Comparison of ENCODE assay signal across 12 mouse cellular contexts in genomic region chr5:106561499-106561822, GRCm38 (mm10). TPM values are rescaled to one million over a fixed set of nuclear protein-coding genes. Genes with fewer than 3 reads are reported as not detected.
DNase-seq lines count a peak whose midpoint lies in the region; ATAC-seq and TF ChIP-seq lines count a peak whose summit lies in the region.
"Had no signal": no experiment of that assay in that cellular context is flagged by ENCODE, and none has a peak within 500 bp of the region (broad histone marks: within the 10 kb centered on the region; RNA-seq: fewer than 3 reads in every experiment).

No protein-coding gene starts in this region.

- intact Hi-C loops in heart, postnatal 25 days (cut with DNase I) = no loop called here

- TF ChIP-seq EP300 in liver, postnatal 0 days (IDR thresholded peaks at IDR 0.05; ENCODE audit: low read depth) = no peak

- peak overlapping the region; percentile 37 to 41 for H3K4me3 ChIP-seq in heart, embryonic 14.5 days (ENCODE audit: control insufficient read depth in 1 of 2, insufficient read depth in 1 of 2, low read depth in 1 of 2, low read length in 2 of 2)
- peak overlapping the region; percentile 17; the same call in 1 of the 2 replicates for H3K4me3 ChIP-seq in brown adipose tissue, adult 24 weeks (ENCODE audit: insufficient read depth, low read depth, low read length)
- peak overlapping the region; percentile 49 for H3K4me3 ChIP-seq in hindbrain, embryonic 10.5 days
- H3K4me3 ChIP-seq in liver, postnatal 0 days (ENCODE audit: low read depth, low read length) = 0 out of 2 replicates have a peak overlapping the region, but pooled peaks have one; percentile 31

- peak overlapping the region; percentile 70 for H3K4me2 ChIP-seq in heart, embryonic 14.5 days (ENCODE audit: low read length)
- peak overlapping the region; percentile 47 for H3K4me2 ChIP-seq in liver, postnatal 0 days (ENCODE audit: low read depth, low read length)

- ATAC-seq in heart, embryonic 14.5 days (ENCODE audit: insufficient number of reproducible peaks, insufficient read depth, low FRiP score, low read depth) = no peak
- ATAC-seq in liver, postnatal 0 days = no peak

- H3K36me3 ChIP-seq in heart, embryonic 14.5 days (ENCODE audit: control insufficient read depth, insufficient read depth, low read length) = no peaks in the 10 kb centered on the region
- H3K36me3 ChIP-seq in hindbrain, embryonic 10.5 days = no peaks in the 10 kb centered on the region
- H3K36me3 ChIP-seq in liver, postnatal 0 days (replicated peaks; ENCODE audit: insufficient read depth, low read length) = no peaks in the 10 kb centered on the region

- no peaks in the 10 kb centered on the region for H3K9me3 ChIP-seq in heart, embryonic 14.5 days (ENCODE audit: control insufficient read depth, low read length)
- H3K9me3 ChIP-seq in hindbrain, embryonic 10.5 days = no peaks in the 10 kb centered on the region
- no peaks in the 10 kb centered on the region for H3K9me3 ChIP-seq in liver, postnatal 0 days (ENCODE audit: low read length)

- WGBS in heart, embryonic 14.5 days = 13% methylated on average over 8 of the region's 8 CpGs
- WGBS in hindbrain, embryonic 10.5 days = 12% methylated on average over 8 of the region's 8 CpGs
- WGBS in liver, postnatal 0 days (ENCODE audit: insufficient replicate concordance) = 12% methylated on average over 8 of the region's 8 CpGs

- DNase-seq in heart, postnatal 25 days (ENCODE audit: low spot score) = no peak
- DNase-seq in hindbrain, embryonic 10.5 days (ENCODE audit: low spot score) = peak; percentile 25
- no peak for DNase-seq in liver, postnatal 0 days
- no peak for DNase-seq in adrenal gland, adult 18-20 months (ENCODE audit: low spot score in 2 of 2)
- DNase-seq in spleen, postnatal 10 days (ENCODE audit: low spot score in 2 of 2) = no peak
- DNase-seq in frontal cortex, postnatal 14 days (ENCODE audit: low spot score in 2 of 2) = no peak
- DNase-seq: gastrocnemius, postnatal 10 days had no signal

- no peak overlapping the region for H3K27ac ChIP-seq in heart, embryonic 14.5 days (replicated peaks in 1 of 2; ENCODE audit: control insufficient read depth in 1 of 2, insufficient read depth in 1 of 2, low read depth in 2 of 2, low read length in 2 of 2)
- no peak overlapping the region for H3K27ac ChIP-seq in brown adipose tissue, adult 24 weeks (replicated peaks; ENCODE audit: low read depth, low read length)
- H3K27ac ChIP-seq in hindbrain, embryonic 10.5 days = peak overlapping the region; percentile 59; the same call in 1 of the 2 replicates
- H3K27ac ChIP-seq in liver, postnatal 0 days (ENCODE audit: low read depth) = no peak overlapping the region
- H3K27ac ChIP-seq: liver, embryonic 14.5 days had no signal

- peaks cover 3 to 7% of the 10 kb centered on the region in 2 experiments; a peak in 3 of 4 replicates for H3K4me1 ChIP-seq in heart, embryonic 14.5 days (ENCODE audit: control insufficient read depth in 2 of 2, insufficient read depth in 2 of 2, low read length in 2 of 2)
- peaks cover 3% of the 10 kb centered on the region; the same call in 1 of the 2 replicates for H3K4me1 ChIP-seq in brown adipose tissue, adult 24 weeks (ENCODE audit: control insufficient read depth, insufficient read depth, insufficient read length, low read length)
- peaks cover 35% of the 10 kb centered on the region for H3K4me1 ChIP-seq in hindbrain, embryonic 10.5 days (replicated peaks)
- H3K4me1 ChIP-seq in liver, postnatal 0 days (ENCODE audit: insufficient read depth) = no peaks in the 10 kb centered on the region

- H3K9ac ChIP-seq in heart, embryonic 14.5 days (ENCODE audit: low read length) = peak overlapping the region; percentile 38; the same call in 1 of the 2 replicates
- H3K9ac ChIP-seq in liver, postnatal 0 days (replicated peaks) = no peak overlapping the region
- H3K9ac ChIP-seq: liver, embryonic 14.5 days had no signal

- peaks cover 77% of the 10 kb centered on the region for H3K27me3 ChIP-seq in heart, embryonic 14.5 days (ENCODE audit: control insufficient read depth, insufficient read depth, low read length)
- H3K27me3 ChIP-seq in hindbrain, embryonic 10.5 days (ENCODE audit: insufficient read depth, poor library complexity, severe bottlenecking) = peaks cover 100% of the 10 kb centered on the region
- H3K27me3 ChIP-seq in liver, postnatal 0 days (ENCODE audit: insufficient read depth, low read length) = peaks cover 60% of the 10 kb centered on the region
- H3K27me3 ChIP-seq: CH12.LX had no signal

- TF ChIP-seq CTCF in liver, postnatal 0 days (IDR thresholded peaks at IDR 0.05; ENCODE audit: low read depth) = no peak

RNA-seq across cellular contexts. Expression of gene Gm17304, which starts 47.4 kb away (rescaled TPM):
- polyA plus RNA-seq in heart, embryonic 14.5 days (2014; fragmentation: Nextera tagmentation; extraction: Ambion mirVana) = not detected in 2 replicates
- not detected for total RNA-seq in heart, postnatal 25 days (2021)
- not detected in 2 replicates for polyA plus RNA-seq in brown adipose tissue, adult 24 weeks (2012; ENCODE audit: insufficient read depth, insufficient read length, missing spikeins)
- not detected in 2 replicates for polyA plus RNA-seq in hindbrain, embryonic 10.5 days (2016; fragmentation: Nextera tagmentation; extraction: Ambion mirVana)
- not detected in 2 replicates for polyA plus RNA-seq in liver, postnatal 0 days (2015; fragmentation: Nextera tagmentation; extraction: Ambion mirVana)
- total RNA-seq in adrenal gland, adult 18-20 months (2021) = not detected
- total RNA-seq: CH12.LX; gastrocnemius, postnatal 10 days had no signal
- polyA plus RNA-seq: brain, embryonic 14.5 days; liver, embryonic 14.5 days had no signal
